Mouse (Mus musculus) bone marrow macrophage, adult 2 months (primary cell): Measurements from ENCODE around the gene Errfi1. TPM values are rescaled to one million over a fixed set of nuclear protein-coding genes. Genes with fewer than 3 reads are reported as not detected.

Source experiments
- H3K27ac ChIP-seq: 2 replicates; pipeline ENCODE4 v1.5.1; 2012; ENCODE audit warnings: low read depth, low read length; ENCODE audit not compliant: insufficient read depth
- H3K4me1 ChIP-seq: 2 replicates; pipeline ENCODE4 v1.6.1; 2012; ENCODE audit warnings: low read length; ENCODE audit not compliant: control insufficient read depth, insufficient read depth
- H3K4me3 ChIP-seq: 2 replicates; pipeline ENCODE4 v1.5.1; 2012; ENCODE audit warnings: mild to moderate bottlenecking, low read length, moderate library complexity; ENCODE audit not compliant: insufficient read depth
- CTCF ChIP-seq: IDR thresholded peaks from 2 replicates; pipeline ENCODE4 v1.5.1; 2012; ENCODE audit warnings: low read depth, mild to moderate bottlenecking, low read length, moderate library complexity
- POLR2A ChIP-seq: IDR thresholded peaks from 2 replicates; pipeline ENCODE4 v1.6.1; 2012; ENCODE audit warnings: mild to moderate bottlenecking, low read depth, low read length, borderline replicate concordance
- polyA plus RNA-seq: library from polyadenylated mRNA; stranded (reverse); fragments of >200 nt; gene quantifications from 2 replicates; pipeline ENCODE4 v1.2.4, GENCODE M21; 2012; ENCODE audit not compliant: missing spikeins, insufficient read depth, insufficient read length

The Errfi1 gene
- polyA plus RNA-seq, 1 experiment = 8.7 TPM

- H3K4me1 ChIP-seq = peaks cover 32% of the 10 kb centered on the region
- H3K4me3 ChIP-seq = no peak overlapping the region
- TF ChIP-seq CTCF (no peak), POLR2A (no peak)
- H3K27ac ChIP-seq = no peak overlapping the region
Observed at GRCm38 (mm10) chr4:150865371-150865770, 11.7 kb downstream of the Errfi1 start.

GRCm38 (mm10) chr4:150866069-150866468 is 12.3 kb downstream of the Errfi1 start:
- H3K4me1 ChIP-seq = peaks cover 34% of the 10 kb centered on the region
- TF ChIP-seq CTCF (no peak), POLR2A (no peak)
- no peak overlapping the region for H3K4me3 ChIP-seq
- H3K27ac ChIP-seq = no peak overlapping the region

GRCm38 (mm10) chr4:150866494-150866893 is 12.8 kb downstream of the Errfi1 start:
- TF ChIP-seq CTCF = no peak
- no peak for TF ChIP-seq POLR2A
- Histone ChIP-seq H3K27ac (no peak overlapping the region), H3K4me3 (no peak overlapping the region), H3K4me1 (peaks cover 35% of the 10 kb centered on the region)

GRCm38 (mm10) chr4:150868161-150868560 is 14.4 kb downstream of the Errfi1 start:
- Histone ChIP-seq H3K27ac (no peak overlapping the region), H3K4me1 (peaks cover 36% of the 10 kb centered on the region), H3K4me3 (no peak overlapping the region)
- no peak for TF ChIP-seq POLR2A
- TF ChIP-seq CTCF = no peak

GRCm38 (mm10) chr4:150868859-150869258 is 15.1 kb downstream of the Errfi1 start:
- TF ChIP-seq POLR2A (no peak), CTCF (no peak)
- Histone ChIP-seq H3K4me3 (no peak overlapping the region), H3K4me1 (peaks cover 32% of the 10 kb centered on the region), H3K27ac (no peak overlapping the region)

GRCm38 (mm10) chr4:150869276-150870197 is 15.8 kb downstream of the Errfi1 start:
- Histone ChIP-seq H3K4me3 (no peak overlapping the region), H3K27ac (0 out of 2 replicates have a peak overlapping the region, but pooled peaks have one; percentile 10), H3K4me1 (peaks cover 30% of the 10 kb centered on the region)
- TF ChIP-seq POLR2A = no peak
- no peak for TF ChIP-seq CTCF

GRCm38 (mm10) chr4:150870963-150871391 is 17.3 kb downstream of the Errfi1 start:
- TF ChIP-seq POLR2A (no peak), CTCF (no peak)
- Histone ChIP-seq H3K4me3 (no peak overlapping the region), H3K27ac (no peak overlapping the region), H3K4me1 (peaks cover 36% of the 10 kb centered on the region)

- Histone ChIP-seq H3K27ac (peak overlapping the region; percentile 1; the same call in 1 of the 2 replicates), H3K4me1 (peaks cover 36% of the 10 kb centered on the region), H3K4me3 (no peak overlapping the region)
- TF ChIP-seq POLR2A (no peak), CTCF (no peak)
Observed at GRCm38 (mm10) chr4:150871392-150872138, 17.8 kb downstream of the Errfi1 start.

GRCm38 (mm10) chr4:150872139-150872651 is 18.5 kb downstream of the Errfi1 start:
- Histone ChIP-seq H3K4me1 (peaks cover 36% of the 10 kb centered on the region), H3K4me3 (no peak overlapping the region), H3K27ac (no peak overlapping the region)
- no peak for TF ChIP-seq POLR2A
- no peak for TF ChIP-seq CTCF
